Comparison of ENCODE assay signal across 8 mouse cellular contexts in the genomic region with DNA sequence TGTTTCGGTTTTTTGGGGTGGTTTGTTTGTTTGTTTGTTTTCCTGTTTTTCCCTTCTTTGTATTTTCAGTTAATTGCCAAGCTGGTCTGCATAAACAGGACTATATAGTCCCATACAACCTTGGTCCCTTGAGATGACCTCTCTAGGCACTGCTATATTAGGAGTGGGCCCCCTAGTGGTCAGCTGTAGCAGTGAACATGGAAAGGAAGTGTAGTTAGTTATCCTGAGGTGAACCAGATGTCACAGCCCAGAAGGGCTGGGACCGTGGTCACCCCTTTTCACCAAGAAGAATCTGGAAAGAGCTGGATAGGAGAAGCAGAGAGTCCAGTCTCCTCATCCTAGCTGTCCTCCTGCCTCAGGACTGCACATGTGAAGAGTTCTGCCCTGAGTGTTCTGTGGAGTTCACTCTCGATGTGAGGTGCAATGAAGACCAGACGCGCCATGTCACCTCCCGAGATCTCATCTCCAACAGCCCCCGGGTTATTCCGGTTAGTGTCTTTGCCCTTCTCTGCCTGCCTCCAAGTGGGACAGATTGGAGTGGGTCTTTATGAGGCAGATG. TPM values are rescaled to one million over a fixed set of nuclear protein-coding genes. Genes with fewer than 3 reads are reported as not detected.
DNase-seq lines count a peak whose midpoint lies in the region; ATAC-seq and TF ChIP-seq lines count a peak whose summit lies in the region.
"Had no signal": no experiment of that assay in that cellular context is flagged by ENCODE, and none has a peak within 500 bp of the region (broad histone marks: within the 10 kb centered on the region; RNA-seq: fewer than 3 reads in every experiment).

No protein-coding gene starts in this region.

- WGBS in midbrain, embryonic 10.5 days: 81% methylated on average over 8 of the region's 8 CpGs
- 80% methylated on average over 8 of the region's 8 CpGs for WGBS in midbrain, embryonic 13.5 days
- WGBS in spleen, adult 2 months: 74% methylated on average over 8 of the region's 8 CpGs

- H3K9me3 ChIP-seq in midbrain, embryonic 10.5 days (replicated peaks): no peaks in the 10 kb centered on the region
- no peaks in the 10 kb centered on the region for H3K9me3 ChIP-seq in midbrain, embryonic 13.5 days

- peaks cover 17% of the 10 kb centered on the region for H3K4me1 ChIP-seq in midbrain, embryonic 10.5 days
- peaks cover 20% of the 10 kb centered on the region for H3K4me1 ChIP-seq in midbrain, embryonic 13.5 days (replicated peaks)
- H3K4me1 ChIP-seq in spleen, adult 2 months (ENCODE audit: control insufficient read depth, insufficient read depth, insufficient read length): peaks cover 5% of the 10 kb centered on the region; the same call in 1 of the 2 replicates

- H3K4me2 ChIP-seq in midbrain, embryonic 13.5 days (replicated peaks): no peak overlapping the region

- peaks cover 72% of the 10 kb centered on the region for H3K36me3 ChIP-seq in midbrain, embryonic 10.5 days
- H3K36me3 ChIP-seq in midbrain, embryonic 13.5 days: peaks cover 60% of the 10 kb centered on the region
- H3K36me3 ChIP-seq in spleen, adult 2 months (ENCODE audit: control insufficient read depth, insufficient read depth, low read length): peaks cover 16% of the 10 kb centered on the region

- H3K27ac ChIP-seq in midbrain, embryonic 10.5 days (replicated peaks): no peak overlapping the region
- no peak overlapping the region for H3K27ac ChIP-seq in midbrain, embryonic 13.5 days
- H3K27ac ChIP-seq in spleen, adult 2 months (ENCODE audit: insufficient read depth, low read length): no peak overlapping the region
- H3K27ac ChIP-seq: macrophage had no signal

- TF ChIP-seq CTCF in spleen, adult 2 months (IDR thresholded peaks at IDR 0.05; ENCODE audit: extremely low read depth, insufficient read depth, insufficient read length, insufficient replicate concordance): peak; percentile 40; the same call in 1 of the 2 replicates

- no peak for TF ChIP-seq POLR2A in spleen, adult 2 months (IDR thresholded peaks at IDR 0.05; ENCODE audit: low read depth, low read length)

- no peaks in the 10 kb centered on the region for H3K27me3 ChIP-seq in midbrain, embryonic 10.5 days (ENCODE audit: low read depth, poor library complexity, severe bottlenecking)
- H3K27me3 ChIP-seq in midbrain, embryonic 13.5 days: no peaks in the 10 kb centered on the region
- H3K27me3 ChIP-seq in spleen, adult 2 months (ENCODE audit: control insufficient read depth, insufficient read depth, low read length): no peaks in the 10 kb centered on the region

- peak; percentile 70 for DNase-seq in midbrain, embryonic 10.5 days (ENCODE audit: low spot score)
- DNase-seq in NIH3T3 (ENCODE audit: low read depth): peak; percentile 77
- peak; percentile 50 to 74 for DNase-seq in cerebellum, postnatal 25 days
- DNase-seq in induced T-regulatory cell, adult 2 months (ENCODE audit: low read depth): peak; percentile 86
- DNase-seq in lung, adult 18-20 months: peak; percentile 59 to 68
- peak in 1 of 2 experiments; percentile 74 for DNase-seq in spleen, adult 2 months (ENCODE audit: low read depth in 1 of 2, low spot score in 2 of 2)

- H3K4me3 ChIP-seq in midbrain, embryonic 10.5 days: no peak overlapping the region
- no peak overlapping the region for H3K4me3 ChIP-seq in midbrain, embryonic 13.5 days (replicated peaks)
- H3K4me3 ChIP-seq in spleen, adult 2 months (ENCODE audit: extremely low read depth, insufficient read depth, insufficient read length): no peak overlapping the region

- no peak overlapping the region for H3K9ac ChIP-seq in midbrain, embryonic 13.5 days (replicated peaks)

- no peak for ATAC-seq in midbrain, embryonic 13.5 days

RNA-seq across cellular contexts. Expression of gene Polr2c, which starts 4.2 kb away (rescaled TPM):
- 163 and 176 TPM in 2 replicates for polyA plus RNA-seq in midbrain, embryonic 10.5 days (2016; fragmentation: Nextera tagmentation; extraction: Ambion mirVana)
- 133 and 140 TPM in 2 replicates for polyA plus RNA-seq in midbrain, embryonic 13.5 days (2015; fragmentation: Nextera tagmentation; extraction: Ambion mirVana)
- 56.4 and 56.8 TPM in 2 replicates for polyA plus RNA-seq in spleen, adult 2 months (2012; rRNA removed)

RNA-seq across cellular contexts. Expression of gene Dok4, which starts 14.7 kb away (rescaled TPM):
- polyA plus RNA-seq in midbrain, embryonic 10.5 days (2016; fragmentation: Nextera tagmentation; extraction: Ambion mirVana): 11.3 and 14.5 TPM in 2 replicates
- 51.2 and 54.5 TPM in 2 replicates for polyA plus RNA-seq in midbrain, embryonic 13.5 days (2015; fragmentation: Nextera tagmentation; extraction: Ambion mirVana)
- polyA plus RNA-seq in spleen, adult 2 months (2012; rRNA removed): 5.3 and 5.8 TPM in 2 replicates

RNA-seq across cellular contexts. Expression of gene Ciapin1, which starts 23.3 kb away (rescaled TPM):
- 185 and 201 TPM in 2 replicates for polyA plus RNA-seq in midbrain, embryonic 10.5 days (2016; fragmentation: Nextera tagmentation; extraction: Ambion mirVana)
- polyA plus RNA-seq in midbrain, embryonic 13.5 days (2015; fragmentation: Nextera tagmentation; extraction: Ambion mirVana): 202 and 203 TPM in 2 replicates
- polyA plus RNA-seq in spleen, adult 2 months (2012; rRNA removed): 27.1 and 32.8 TPM in 2 replicates

RNA-seq across cellular contexts. Expression of gene Coq9, which starts 23.3 kb away (rescaled TPM):
- 50.4 and 52.6 TPM in 2 replicates for polyA plus RNA-seq in midbrain, embryonic 10.5 days (2016; fragmentation: Nextera tagmentation; extraction: Ambion mirVana)
- 56.1 and 61.6 TPM in 2 replicates for polyA plus RNA-seq in midbrain, embryonic 13.5 days (2015; fragmentation: Nextera tagmentation; extraction: Ambion mirVana)
- 70.8 and 109 TPM in 2 replicates for polyA plus RNA-seq in spleen, adult 2 months (2012; rRNA removed)

RNA-seq across cellular contexts. Expression of gene Ccl17, which starts 51.2 kb away (rescaled TPM):
- polyA plus RNA-seq in midbrain, embryonic 10.5 days (2016; fragmentation: Nextera tagmentation; extraction: Ambion mirVana): not detected in 2 replicates
- polyA plus RNA-seq in midbrain, embryonic 13.5 days (2015; fragmentation: Nextera tagmentation; extraction: Ambion mirVana): 0.46 TPM in 1 of 2 replicates, not detected in the other
- polyA plus RNA-seq in spleen, adult 2 months (2012; rRNA removed): not detected in 2 replicates
- polyA plus RNA-seq: macrophage had no signal
